Mouse (Mus musculus): ENCODE measurements at regions not wholly inside any gene's neighbourhood (a gene's known extent, or its start where the extent isn't known, plus 50 kb on each side); places are given as distances from the start of the nearest gene placed in this dataset.

GRCm38 (mm10) chr13:54310144-54310543 is 61.0 kb upstream of the Cplx2 start:
- TF ChIP-seq CTCF (IDR thresholded peaks at IDR 0.05; ENCODE audit: low read depth): no peak
- TF ChIP-seq EP300 (optimal IDR thresholded peaks at IDR 0.05): no peak
